Mouse (Mus musculus) fibroblast of lung, adult 2 months (primary cell): ENCODE results near the gene Mia2.
A peak's percentile ranks its signal among the peaks of the same experiment; 100 is the strongest.
"Not testable (repeated sequence)": the region's sequence is repeated elsewhere in the genome, so short reads cannot be mapped to it uniquely, and the experiment has no call there.

Experiments
- DNase-seq: peaks from one replicate; pipeline ENCODE4 v3.0.0-alpha.2; 2011; ENCODE audit warnings: low read depth

The Mia2 gene

GRCm38 (mm10) chr12:59095104-59096025, at the start of gene Mia2:
Mia2 (plus strand) TSS chr12:59095799.
- no peak for DNase-seq

- no peak for DNase-seq
These were observed 43.1 kb upstream of the Mia2 start for GRCm38 (mm10) chr12:59052470-59052869.

- no peak for DNase-seq
These were observed 42.4 kb upstream of the Mia2 start for GRCm38 (mm10) chr12:59053166-59053565.

GRCm38 (mm10) chr12:59053976-59054375, 41.6 kb upstream of the Mia2 start:
- DNase-seq: no peak

GRCm38 (mm10) chr12:59055196-59055850, 40.3 kb upstream of the Mia2 start:
- no peak for DNase-seq

- DNase-seq: no peak
These were observed 39.4 kb upstream of the Mia2 start for GRCm38 (mm10) chr12:59056222-59056621.

- not testable (repeated sequence) for DNase-seq
These were observed 37.4 kb upstream of the Mia2 start for GRCm38 (mm10) chr12:59058242-59058641.

- DNase-seq: no peak
These were observed 35.3 kb upstream of the Mia2 start for GRCm38 (mm10) chr12:59060322-59060721.

GRCm38 (mm10) chr12:59060993-59061595, 34.5 kb upstream of the Mia2 start, which contains the start of gene Trappc6b:
Trappc6b (minus strand) TSS chr12:59061472.
- peak; percentile 47 for DNase-seq

GRCm38 (mm10) chr12:59064837-59065236, 30.8 kb upstream of the Mia2 start:
- no peak for DNase-seq

- DNase-seq: no peak
These were observed 29.8 kb upstream of the Mia2 start for GRCm38 (mm10) chr12:59065776-59066175.

- peak; percentile 96 for DNase-seq
These were observed 29.0 kb upstream of the Mia2 start, which contains the start of gene Pnn for GRCm38 (mm10) chr12:59066448-59067077. Pnn (plus strand) TSS chr12:59066884.

GRCm38 (mm10) chr12:59067095-59067494, 28.5 kb upstream of the Mia2 start:
- no peak for DNase-seq

- no peak for DNase-seq
These were observed 26.8 kb upstream of the Mia2 start for GRCm38 (mm10) chr12:59068791-59069190.

- DNase-seq: no peak
These were observed 23.3 kb upstream of the Mia2 start for GRCm38 (mm10) chr12:59072286-59072685.

- no peak for DNase-seq
These were observed 21.5 kb upstream of the Mia2 start for GRCm38 (mm10) chr12:59074052-59074451.

GRCm38 (mm10) chr12:59076996-59077395, 18.6 kb upstream of the Mia2 start:
- no peak for DNase-seq

- DNase-seq: no peak
These were observed 17.7 kb upstream of the Mia2 start for GRCm38 (mm10) chr12:59077883-59078282.

GRCm38 (mm10) chr12:59080461-59080860, 15.1 kb upstream of the Mia2 start:
- no peak for DNase-seq

GRCm38 (mm10) chr12:59084446-59084845, 11.2 kb upstream of the Mia2 start:
- DNase-seq: no peak

- no peak for DNase-seq
These were observed 9.4 kb upstream of the Mia2 start for GRCm38 (mm10) chr12:59086171-59086570.

- DNase-seq: no peak
These were observed 2.1 kb upstream of the Mia2 start for GRCm38 (mm10) chr12:59093543-59093942.
